Mouse (Mus musculus) midbrain, embryonic 14.5 days (tissue): ENCODE measurements around the gene Ky. TPM values are rescaled to one million over a fixed set of nuclear protein-coding genes. Genes with fewer than 3 reads are reported as not detected.

Experiments
- ATAC-seq: fragments of 200-750 bp; cut with Nextera tagmentation; 2 replicates; pipeline ENCODE4 v1.8.0; 2017; ENCODE audit warnings: moderate number of reproducible peaks, moderate library complexity; ENCODE audit not compliant: low FRiP score, low TSS enrichment
- DNase-seq: peaks from one replicate; pipeline ENCODE4 v3.0.0-alpha.2; 2015
- H3K27ac ChIP-seq: fragments of 300-500 bp; sonication (generic); replicated peaks from 2 replicates; pipeline ENCODE4 v1.5.1; 2014; ENCODE audit warnings: mild to moderate bottlenecking, low read depth, low read length, moderate library complexity
- H3K27me3 ChIP-seq: fragments of 300-500 bp; sonication (generic); 2 replicates; pipeline ENCODE4 v1.6.1; 2014; ENCODE audit warnings: low read length, control low read depth, mixed read lengths; ENCODE audit not compliant: control insufficient read depth, insufficient read depth
- H3K36me3 ChIP-seq: fragments of 300-500 bp; sonication (generic); 2 replicates; pipeline ENCODE4 v1.6.1; 2014; ENCODE audit warnings: low read length, control low read depth; ENCODE audit not compliant: control insufficient read depth, insufficient read depth
- H3K4me1 ChIP-seq: fragments of 300-500 bp; sonication (generic); 2 replicates; pipeline ENCODE4 v1.6.1; 2014; ENCODE audit warnings: mild to moderate bottlenecking, antibody characterized with exemption, low read length, control low read depth; ENCODE audit not compliant: control insufficient read depth, insufficient read depth
- H3K4me2 ChIP-seq: fragments of 300-500 bp; sonication (generic); 2 replicates; pipeline ENCODE4 v1.6.1; 2014; ENCODE audit warnings: mild to moderate bottlenecking, low read length, moderate library complexity
- H3K4me3 ChIP-seq: fragments of 300-500 bp; sonication (generic); replicated peaks from 2 replicates; pipeline ENCODE4 v1.5.1; 2014; ENCODE audit warnings: low read depth, low read length
- H3K9ac ChIP-seq: fragments of 300-500 bp; sonication (generic); replicated peaks from 2 replicates; pipeline ENCODE4 v1.6.1; 2014; ENCODE audit warnings: mild to moderate bottlenecking, low read length, moderate library complexity
- H3K9me3 ChIP-seq: fragments of 300-500 bp; sonication (generic); 2 replicates; pipeline ENCODE4 v1.6.1; 2016; ENCODE audit warnings: low read length, control low read depth, mixed read lengths; ENCODE audit not compliant: control insufficient read depth
- WGBS: fragments of 180-500 bp; shearing (Covaris S2); extraction: QIAGEN DNeasy Blood & Tissue Kit; methylation state at CpG from one replicate; pipeline ENCODE4 v1.1.7; 2014; 5-methylcytosine and 5-hydroxymethylcytosine counted together
- polyA plus RNA-seq: library from polyadenylated mRNA; unstranded; fragments of >200 nt; fragmentation: Nextera tagmentation; extraction: Ambion mirVana; gene quantifications from 2 replicates; pipeline ENCODE4 v1.2.1, GENCODE M21; 2014

Gene Ky
- polyA plus RNA-seq, 1 experiment from 2014 or later, result 0.54 TPM

DNA sequence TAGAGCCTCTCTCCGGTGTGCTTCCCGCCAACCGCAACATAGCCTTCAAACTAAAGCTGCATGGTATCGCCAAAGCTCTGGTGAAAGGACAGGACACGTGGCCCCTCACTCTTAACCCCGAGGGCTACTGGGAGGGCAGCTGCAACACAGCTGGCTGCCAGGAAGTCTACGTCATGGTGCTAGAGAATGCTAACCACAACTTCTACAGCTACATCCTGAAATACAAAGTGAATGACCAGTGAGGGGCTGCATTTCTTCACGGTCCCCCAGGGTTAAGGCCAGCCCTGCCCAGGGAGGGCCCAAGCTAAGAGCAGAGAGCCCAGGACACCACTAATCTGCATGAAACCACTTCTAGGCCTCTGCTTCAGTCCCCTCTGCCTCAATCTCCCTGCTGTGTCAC lies 37.0 kb downstream of the Ky start:
- Histone ChIP-seq H3K4me1 (peaks cover 38% of the 10 kb centered on the region), H3K36me3 (no peaks in the 10 kb centered on the region), H3K27ac (no peak overlapping the region), H3K4me2 (no peak overlapping the region), H3K9ac (no peak overlapping the region), H3K9me3 (no peaks in the 10 kb centered on the region), H3K4me3 (no peak overlapping the region), H3K27me3 (no peaks in the 10 kb centered on the region; the same call in 1 of the 2 replicates)
- ATAC-seq, result no peak
- 73% methylated on average over 8 of the region's 8 CpGs for WGBS
- no peak for DNase-seq

- Histone ChIP-seq H3K9ac (peak overlapping the region; percentile 68; the same call in 1 of the 2 replicates), H3K9me3 (no peaks in the 10 kb centered on the region), H3K4me3 (no peak overlapping the region), H3K4me2 (peak overlapping the region; percentile 78), H3K27me3 (peaks cover 3% of the 10 kb centered on the region; the same call in 1 of the 2 replicates), H3K4me1 (peaks cover 38% of the 10 kb centered on the region), H3K36me3 (no peaks in the 10 kb centered on the region), H3K27ac (peak overlapping the region; percentile 97)
- WGBS, result 6% methylated on average over 2 of the region's 2 CpGs
- no peak for ATAC-seq
- DNase-seq, result peak; percentile 74
Observed at GRCm38 (mm10) chr9:102543761-102544115, 38.2 kb downstream of the Ky start.

DNA sequence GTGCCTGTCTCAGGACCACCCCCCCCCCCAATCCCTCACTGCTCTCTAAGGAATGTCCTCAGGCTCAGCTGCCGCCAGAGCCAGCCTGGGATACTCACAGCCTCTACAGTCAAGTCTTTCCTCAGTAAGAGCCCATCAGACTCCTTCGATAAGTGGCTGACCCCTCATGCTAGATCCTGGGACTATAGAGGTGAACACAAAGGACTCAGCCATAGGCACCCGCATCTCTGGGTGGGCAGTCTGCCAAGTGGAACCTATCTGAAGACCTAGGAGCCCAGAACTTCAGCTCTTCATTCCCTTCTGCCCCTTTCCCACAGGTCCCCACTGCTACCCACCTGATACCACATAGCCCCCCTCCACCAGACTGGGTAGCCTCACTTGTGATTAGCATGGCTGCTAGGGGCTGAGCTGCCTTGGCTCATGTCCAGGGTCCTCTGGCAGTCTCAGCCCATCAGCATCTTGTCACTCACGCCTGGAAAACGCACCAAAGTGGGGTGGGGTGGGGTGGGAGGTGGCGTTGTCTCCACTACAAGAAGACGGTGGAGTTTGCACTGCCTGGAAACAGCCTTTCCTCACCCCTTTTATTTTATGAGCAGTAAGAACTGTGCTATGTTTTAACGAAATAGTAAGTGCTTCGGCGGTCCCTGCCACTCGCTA lies 38.7 kb downstream of the Ky start:
- peak; percentile 86 for ATAC-seq
- peaks cover 38% of the 10 kb centered on the region for H3K4me1 ChIP-seq
- H3K27me3 ChIP-seq, result peaks cover 3% of the 10 kb centered on the region; the same call in 1 of the 2 replicates
- H3K9me3 ChIP-seq, result no peaks in the 10 kb centered on the region
- DNase-seq, result peak; percentile 86
- peak overlapping the region; percentile 78 for H3K4me2 ChIP-seq
- peak overlapping the region; percentile 68 for H3K9ac ChIP-seq
- H3K27ac ChIP-seq, result peak overlapping the region; percentile 97
- H3K36me3 ChIP-seq, result no peaks in the 10 kb centered on the region
- peak overlapping the region; percentile 35 for H3K4me3 ChIP-seq
- 4% methylated on average over 11 of the region's 11 CpGs for WGBS

- Histone ChIP-seq H3K4me3 (peak overlapping the region; percentile 35), H3K27ac (peak overlapping the region; percentile 97), H3K27me3 (peaks cover 3% of the 10 kb centered on the region; the same call in 1 of the 2 replicates), H3K36me3 (no peaks in the 10 kb centered on the region), H3K4me1 (peaks cover 38% of the 10 kb centered on the region), H3K9me3 (no peaks in the 10 kb centered on the region), H3K4me2 (peak overlapping the region; percentile 78), H3K9ac (peak overlapping the region; percentile 68)
- peak; percentile 96 for DNase-seq
- ATAC-seq, result peak; percentile 71
- under 1% methylated on average over 26 of the region's 26 CpGs for WGBS
Observed at GRCm38 (mm10) chr9:102544773-102545366, 39.3 kb downstream of the Ky start.

- Histone ChIP-seq H3K9me3 (no peaks in the 10 kb centered on the region), H3K9ac (peak overlapping the region; percentile 68), H3K27me3 (peaks cover 3% of the 10 kb centered on the region; the same call in 1 of the 2 replicates), H3K27ac (peak overlapping the region; percentile 97), H3K4me3 (peak overlapping the region; percentile 35), H3K36me3 (no peaks in the 10 kb centered on the region), H3K4me1 (peaks cover 38% of the 10 kb centered on the region), H3K4me2 (peak overlapping the region; percentile 78)
- DNase-seq (peak; percentile 76), ATAC-seq (peak; percentile 61)
- WGBS, result 4% methylated on average over 22 of the region's 22 CpGs
Observed at GRCm38 (mm10) chr9:102545406-102546255, 40.1 kb downstream of the Ky start.

DNA sequence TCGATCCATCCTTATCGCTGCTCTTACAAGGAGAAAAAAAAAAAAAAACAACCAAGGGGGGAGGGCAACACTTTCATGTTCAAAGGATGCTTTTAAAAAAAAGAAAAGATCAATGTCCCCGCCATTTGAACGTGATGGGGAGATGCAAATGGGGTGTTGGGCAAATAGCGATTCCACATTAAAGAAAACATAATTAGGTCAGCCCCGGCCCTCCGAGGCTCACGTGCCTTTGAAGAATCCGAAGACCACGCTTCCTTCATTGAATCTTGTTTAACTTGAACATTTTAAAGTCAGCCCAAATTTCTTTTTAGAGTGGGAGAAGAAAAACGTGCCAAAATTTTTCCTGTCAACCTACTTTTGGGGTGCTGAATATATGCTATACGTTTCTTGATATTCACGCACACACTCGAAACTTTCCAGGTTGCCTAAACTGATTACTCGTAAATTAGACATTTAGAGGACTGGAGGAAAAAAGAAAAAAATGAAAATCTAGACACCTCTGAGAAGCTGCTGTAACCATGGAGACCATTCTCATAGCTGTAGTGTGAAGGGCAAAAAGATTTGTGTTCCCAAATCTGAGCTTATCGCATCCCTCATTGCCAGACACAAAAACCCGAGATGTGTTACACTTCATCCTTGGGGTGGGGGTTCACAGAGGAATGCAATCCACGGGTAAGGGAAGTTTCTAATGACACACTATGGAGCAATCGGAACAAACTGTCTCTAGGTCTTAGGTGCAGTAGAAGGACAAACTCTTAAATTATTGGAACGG lies 40.9 kb downstream of the Ky start:
- peak; percentile 63 for DNase-seq
- H3K9ac ChIP-seq, result no peak overlapping the region
- H3K4me3 ChIP-seq, result no peak overlapping the region
- H3K36me3 ChIP-seq, result no peaks in the 10 kb centered on the region
- peak overlapping the region; percentile 33; the same call in 1 of the 2 replicates for H3K27ac ChIP-seq
- peaks cover 38% of the 10 kb centered on the region for H3K4me1 ChIP-seq
- ATAC-seq, result no peak
- peaks cover 3% of the 10 kb centered on the region; the same call in 1 of the 2 replicates for H3K27me3 ChIP-seq
- H3K9me3 ChIP-seq, result no peaks in the 10 kb centered on the region
- WGBS, result 19% methylated on average over 20 of the region's 20 CpGs
- peak overlapping the region; percentile 78 for H3K4me2 ChIP-seq

DNA sequence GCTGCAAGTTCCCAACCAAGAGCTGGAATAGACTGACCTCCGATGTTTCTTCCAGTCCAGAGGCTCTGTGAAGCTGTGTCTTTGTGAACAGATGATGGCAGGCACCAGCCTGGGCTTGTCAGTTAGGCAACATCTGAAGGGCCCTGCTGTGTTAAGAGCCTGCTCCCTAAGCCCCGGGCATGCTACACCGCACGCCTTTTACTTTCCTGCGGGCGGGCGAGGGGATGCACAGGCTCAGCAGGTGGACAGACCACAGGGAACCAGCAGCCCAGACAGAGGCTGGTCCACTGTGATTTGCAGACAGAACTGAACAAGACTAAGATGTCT lies 41.4 kb downstream of the Ky start:
- Histone ChIP-seq H3K36me3 (no peaks in the 10 kb centered on the region), H3K9me3 (no peaks in the 10 kb centered on the region), H3K4me2 (peak overlapping the region; percentile 78), H3K4me1 (peaks cover 38% of the 10 kb centered on the region), H3K27me3 (peaks cover 3% of the 10 kb centered on the region; the same call in 1 of the 2 replicates), H3K27ac (peak overlapping the region; percentile 33), H3K4me3 (no peak overlapping the region), H3K9ac (no peak overlapping the region)
- 8% methylated on average over 7 of the region's 7 CpGs for WGBS
- ATAC-seq (no peak), DNase-seq (peak; percentile 52)

GRCm38 (mm10) chr9:102549211-102549610 lies 43.7 kb downstream of the Ky start:
- Histone ChIP-seq H3K9me3 (no peaks in the 10 kb centered on the region), H3K9ac (no peak overlapping the region), H3K4me1 (peaks cover 23% of the 10 kb centered on the region), H3K36me3 (no peaks in the 10 kb centered on the region), H3K27me3 (peaks cover 3% of the 10 kb centered on the region; the same call in 1 of the 2 replicates), H3K27ac (no peak overlapping the region), H3K4me3 (no peak overlapping the region), H3K4me2 (no peak overlapping the region)
- DNase-seq (no peak), ATAC-seq (no peak)
- WGBS, result 91% methylated on average over 8 of the region's 8 CpGs
